ENCODE assay signal across 19 mouse cellular contexts in genomic region chr6:29620176-29620575, GRCm38 (mm10). TPM values are rescaled to one million over a fixed set of nuclear protein-coding genes. Genes with fewer than 3 reads are reported as not detected.
DNase-seq lines count a peak whose midpoint lies in the region; ATAC-seq and TF ChIP-seq lines count a peak whose summit lies in the region.
"Had no signal": no experiment of that assay in that cellular context is flagged by ENCODE, and none has a peak within 500 bp of the region (broad histone marks: within the 10 kb centered on the region; RNA-seq: fewer than 3 reads in every experiment).

No protein-coding gene starts in this region.

- 44% methylated on average over 3 of the region's 3 CpGs for WGBS in kidney, postnatal 0 days
- WGBS in lung, embryonic 16.5 days = 28% methylated on average over 3 of the region's 3 CpGs
- 56% methylated on average over 3 of the region's 3 CpGs for WGBS in midbrain, embryonic 14.5 days

- ATAC-seq in kidney, postnatal 0 days (replicated peaks; ENCODE audit: low FRiP score, low read depth) = 0 out of 2 replicates have a peak, but pooled peaks have one; percentile 49
- ATAC-seq in lung, embryonic 16.5 days (ENCODE audit: low read depth) = peak; percentile 83
- ATAC-seq in CD4-positive, CD25-positive, alpha-beta regulatory T cell, adult 4 months = no peak
- no peak for ATAC-seq in midbrain, embryonic 14.5 days (ENCODE audit: low FRiP score, low TSS enrichment)

- no peaks in the 10 kb centered on the region for H3K79me2 ChIP-seq in CH12.LX (replicated peaks; ENCODE audit: control insufficient read depth, extremely low read depth, insufficient read depth, poor library complexity, severe bottlenecking)

- H3K36me3 ChIP-seq in CH12.LX (replicated peaks in 1 of 2; ENCODE audit: control insufficient read depth in 1 of 2, insufficient read depth in 1 of 2, low read length in 1 of 2) = no peaks in the 10 kb centered on the region
- H3K36me3 ChIP-seq in kidney, postnatal 0 days (ENCODE audit: insufficient read depth, low read length) = no peaks in the 10 kb centered on the region
- no peaks in the 10 kb centered on the region for H3K36me3 ChIP-seq in lung, embryonic 16.5 days (ENCODE audit: control insufficient read depth, insufficient read depth, low read length)
- no peaks in the 10 kb centered on the region for H3K36me3 ChIP-seq in midbrain, embryonic 14.5 days (ENCODE audit: control insufficient read depth, insufficient read depth, low read length)
- H3K36me3 ChIP-seq: hindbrain, embryonic 12.5 days; liver, embryonic 15.5 days; midbrain, embryonic 10.5 days; neural tube, embryonic 15.5 days had no signal

- peaks cover 0 to 3% of the 10 kb centered on the region in 2 experiments; a peak in 2 of 4 replicates for H3K4me1 ChIP-seq in CH12.LX (ENCODE audit: control insufficient read depth in 1 of 2, insufficient read depth in 2 of 2)
- no peaks in the 10 kb centered on the region for H3K4me1 ChIP-seq in kidney, postnatal 0 days (replicated peaks; ENCODE audit: insufficient read depth, low read length)
- no peaks in the 10 kb centered on the region for H3K4me1 ChIP-seq in lung, embryonic 16.5 days (replicated peaks; ENCODE audit: control insufficient read depth, insufficient read depth, low read length)
- no peaks in the 10 kb centered on the region for H3K4me1 ChIP-seq in midbrain, embryonic 14.5 days (ENCODE audit: control insufficient read depth, insufficient read depth, low read length)
- H3K4me1 ChIP-seq: hindbrain, embryonic 12.5 days; liver, embryonic 15.5 days; midbrain, embryonic 10.5 days; neural tube, embryonic 15.5 days had no signal

- DNase-seq in 3T3-L1 (ENCODE audit: low read depth, low spot score) (peak; percentile 51), CH12.LX (ENCODE audit: extremely low read depth) (no peak)
- no peak for DNase-seq in kidney, postnatal 0 days (ENCODE audit: low spot score)
- no peak for DNase-seq in layer of hippocampus, adult 11-12 months (ENCODE audit: low spot score)
- no peak for DNase-seq in adrenal gland, adult 2 months
- no peak for DNase-seq in midbrain, embryonic 14.5 days
- DNase-seq: adrenal gland, adult 8-10 months; cerebellum, adult 8-10 months; embryo, embryonic 11 days; heart, adult 2 months; retina, postnatal 1 day; thymus, postnatal 36 days had no signal

- H3K27ac ChIP-seq in CH12.LX (ENCODE audit: insufficient read depth, low read depth) = no peak overlapping the region
- no peak overlapping the region for H3K27ac ChIP-seq in kidney, postnatal 0 days
- H3K27ac ChIP-seq in lung, embryonic 16.5 days (ENCODE audit: low read length) = peak overlapping the region; percentile 58
- H3K27ac ChIP-seq in midbrain, embryonic 14.5 days (replicated peaks; ENCODE audit: low read depth, low read length) = no peak overlapping the region
- H3K27ac ChIP-seq: heart, adult 2 months; hindbrain, embryonic 12.5 days; left cerebral cortex, adult 2 months; liver, embryonic 15.5 days; midbrain, embryonic 10.5 days; neural tube, embryonic 15.5 days had no signal

- peak overlapping the region in 1 of 3 experiments; percentile 18 for H3K4me3 ChIP-seq in CH12.LX (replicated peaks in 1 of 3; ENCODE audit: low read depth in 2 of 3, low read length in 2 of 3, poor library complexity in 1 of 3)
- H3K4me3 ChIP-seq in kidney, postnatal 0 days (replicated peaks; ENCODE audit: low read depth, low read length) = no peak overlapping the region
- H3K4me3 ChIP-seq in lung, embryonic 16.5 days (ENCODE audit: low read length) = no peak overlapping the region
- no peak overlapping the region for H3K4me3 ChIP-seq in midbrain, embryonic 14.5 days (replicated peaks; ENCODE audit: low read depth, low read length)
- H3K4me3 ChIP-seq: heart, adult 2 months; hindbrain, embryonic 12.5 days; left cerebral cortex, adult 2 months; liver, embryonic 15.5 days; midbrain, embryonic 10.5 days; neural tube, embryonic 15.5 days had no signal

- TF ChIP-seq RAD21 in CH12.LX (IDR thresholded peaks at IDR 0.05; ENCODE audit: low read depth, low read length) = no peak

- in situ Hi-C loops in CH12.LX (cut with MboI; ENCODE audit: low pct_ligation_motif_present, low pct_unique_long_range_greater_than_20kb, low sequenced_read_pairs) = no loop called here

- no peak for TF ChIP-seq EP300 in CH12.LX (IDR thresholded peaks at IDR 0.05; ENCODE audit: low read length)

- no peak overlapping the region for H3K9ac ChIP-seq in CH12.LX (ENCODE audit: insufficient read depth, low read depth)
- no peak overlapping the region for H3K9ac ChIP-seq in kidney, postnatal 0 days (ENCODE audit: low read depth, low read length)
- no peak overlapping the region; the same call in 1 of the 2 replicates for H3K9ac ChIP-seq in lung, embryonic 16.5 days (ENCODE audit: low read length)
- no peak overlapping the region for H3K9ac ChIP-seq in midbrain, embryonic 14.5 days (replicated peaks; ENCODE audit: low read length)
- H3K9ac ChIP-seq: hindbrain, embryonic 12.5 days; liver, embryonic 15.5 days; neural tube, embryonic 15.5 days had no signal

- no peak for TF ChIP-seq POLR2A in CH12.LX (IDR thresholded peaks at IDR 0.05; ENCODE audit: low read depth, low read length)

- peak overlapping the region; percentile 54 for H3K4me2 ChIP-seq in CH12.LX (ENCODE audit: insufficient read depth, low read depth, poor library complexity, severe bottlenecking)
- H3K4me2 ChIP-seq in kidney, postnatal 0 days (ENCODE audit: low read length) = no peak overlapping the region
- H3K4me2 ChIP-seq in lung, embryonic 16.5 days (ENCODE audit: low read depth, low read length) = peak overlapping the region; percentile 27
- H3K4me2 ChIP-seq in midbrain, embryonic 14.5 days (ENCODE audit: low read length) = no peak overlapping the region
- H3K4me2 ChIP-seq: hindbrain, embryonic 12.5 days; neural tube, embryonic 15.5 days had no signal

- dilution Hi-C loops in CH12.LX (cut with MboI; ENCODE audit: extremely low pct_ligation_motif_present, extremely low pct_unique_long_range_greater_than_20kb, low sequenced_read_pairs) = no loop called here

- no peaks in the 10 kb centered on the region for H3K27me3 ChIP-seq in CH12.LX (replicated peaks)
- no peaks in the 10 kb centered on the region for H3K27me3 ChIP-seq in kidney, postnatal 0 days (ENCODE audit: insufficient read depth, low read length)
- H3K27me3 ChIP-seq in lung, embryonic 16.5 days (ENCODE audit: control insufficient read depth, insufficient read depth, low read depth, low read length) = no peaks in the 10 kb centered on the region
- no peaks in the 10 kb centered on the region for H3K27me3 ChIP-seq in midbrain, embryonic 14.5 days (ENCODE audit: control insufficient read depth, insufficient read depth, low read length)
- H3K27me3 ChIP-seq: hindbrain, embryonic 12.5 days had no signal

- H3K9me3 ChIP-seq in CH12.LX (replicated peaks; ENCODE audit: low read length) = peaks cover 4% of the 10 kb centered on the region
- H3K9me3 ChIP-seq in kidney, postnatal 0 days (replicated peaks; ENCODE audit: low read length) = no peaks in the 10 kb centered on the region
- H3K9me3 ChIP-seq in lung, embryonic 16.5 days (ENCODE audit: control insufficient read depth, low read length) = no peaks in the 10 kb centered on the region
- no peaks in the 10 kb centered on the region for H3K9me3 ChIP-seq in midbrain, embryonic 14.5 days (ENCODE audit: control insufficient read depth, low read length)
- H3K9me3 ChIP-seq: hindbrain, embryonic 12.5 days; liver, embryonic 15.5 days; midbrain, embryonic 10.5 days; neural tube, embryonic 15.5 days had no signal

- TF ChIP-seq CTCF in CH12.LX (conservative IDR thresholded peaks at IDR 0.05 in 1 of 2, IDR thresholded peaks at IDR 0.05 in 1 of 2; ENCODE audit: low read depth in 2 of 2, low read length in 2 of 2) = no peak
- TF ChIP-seq CTCF in kidney, postnatal 0 days (IDR thresholded peaks at IDR 0.05; ENCODE audit: low read depth) = no peak

TF ChIP-seq in CH12.LX, 34 proteins besides CTCF, POLR2A, EP300 and RAD21:
- TF ChIP-seq NELFE (IDR thresholded peaks at IDR 0.05; ENCODE audit: low read depth, low read length) (no peak), POLR2AphosphoS2 (IDR thresholded peaks at IDR 0.05; ENCODE audit: low read depth, low read length) (no peak), MXI1 (IDR thresholded peaks at IDR 0.05; ENCODE audit: low read depth, low read length) (no peak), BHLHE40 (IDR thresholded peaks at IDR 0.05; ENCODE audit: low read depth, low read length) (no peak), USF2 (conservative IDR thresholded peaks at IDR 0.05; ENCODE audit: low read depth, low read length) (no peak), IRF4 (IDR thresholded peaks at IDR 0.05; ENCODE audit: low read depth, low read length) (no peak)

RNA-seq across cellular contexts. Expression of gene Tnpo3, which starts 10.5 kb away (rescaled TPM):
- total RNA-seq in CH12.LX (2012; rRNA removed) (60.5 and 75.1 TPM in 2 replicates), CH12.LX (2014; rRNA removed) (66.4 and 76.0 TPM in 2 replicates)
- polyA plus RNA-seq in CH12.LX (2012; ENCODE audit: insufficient read length, low read depth) = 130 and 140 TPM in 2 replicates
- polyA plus RNA-seq in kidney, postnatal 0 days (2015; fragmentation: Nextera tagmentation; extraction: Ambion mirVana) = 56.0 and 60.2 TPM in 2 replicates
- polyA plus RNA-seq in lung, embryonic 16.5 days (2015; fragmentation: Nextera tagmentation; extraction: Ambion mirVana) = 79.6 and 81.9 TPM in 2 replicates
- polyA plus RNA-seq in CD4-positive, CD25-positive, alpha-beta regulatory T cell, adult 4 months (2017; shearing (Covaris generic)) = 100 to 1,000 TPM in 1 of 2 experiments, 10 to 100 TPM in 1; 67.5 to 110 TPM
- 10 to 100 TPM; 46.3 to 62.8 TPM for total RNA-seq in adrenal gland, adult 2 months (2021)
- 58.6 and 66.8 TPM in 2 replicates for polyA plus RNA-seq in adrenal gland, adult 2 months (2012; rRNA removed)
- polyA plus RNA-seq in midbrain, embryonic 14.5 days (2014; fragmentation: Nextera tagmentation; extraction: Ambion mirVana) = 63.9 and 102 TPM in 2 replicates

Comparison
In these comparisons a context has a peak if more than half of its experiments do, and no peak if none do; other contexts are left out.
1. H3K4me2 ChIP-seq: peak in CH12.LX (single experiment) and lung, embryonic 16.5 days (single experiment); none in kidney, postnatal 0 days (single experiment) and midbrain, embryonic 14.5 days (single experiment).
2. ATAC-seq: peak in kidney, postnatal 0 days (single experiment) and lung, embryonic 16.5 days (single experiment); none in CD4-positive, CD25-positive, alpha-beta regulatory T cell, adult 4 months (single experiment) and midbrain, embryonic 14.5 days (single experiment).